Mouse (Mus musculus) lung, postnatal 0 days (tissue): ENCODE results near the gene Gm44790.

ENCODE experiments used
- CTCF ChIP-seq: IDR thresholded peaks from 2 replicates; pipeline ENCODE4 v1.5.1; 2016; ENCODE audit warnings: antibody characterized with exemption, mild to moderate bottlenecking
- EP300 ChIP-seq: IDR thresholded peaks from 2 replicates; pipeline ENCODE4 v1.6.1; 2016; ENCODE audit warnings: antibody characterized with exemption, mild to moderate bottlenecking, control low read depth

GRCm38 (mm10) chr6:86445551-86445950, 19.1 kb downstream of the Gm44790 start:
- TF ChIP-seq CTCF (no peak), EP300 (no peak)
